ENCODE assay signal across 11 mouse cellular contexts in the genomic region with DNA sequence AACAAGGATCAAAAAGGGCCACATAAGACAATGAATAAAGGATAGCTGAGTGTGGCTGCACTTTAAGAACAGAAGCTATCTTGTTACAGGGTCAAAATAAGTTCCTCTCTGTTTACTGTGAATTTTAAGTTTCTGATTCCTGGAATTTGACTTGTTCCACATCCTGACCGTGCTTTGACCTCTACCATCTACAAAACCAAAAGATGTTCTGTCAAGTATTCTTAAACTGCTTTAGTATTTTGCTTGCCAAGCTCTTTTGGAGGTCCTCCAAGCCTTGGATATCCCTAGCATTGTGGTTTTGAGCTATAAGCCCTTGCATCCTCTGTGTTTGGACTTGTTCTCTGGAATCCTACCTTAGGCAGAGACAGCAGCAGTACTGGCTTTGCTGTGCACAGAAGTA. TPM values are rescaled to one million over a fixed set of nuclear protein-coding genes. Genes with fewer than 3 reads are reported as not detected.
DNase-seq lines count a peak whose midpoint lies in the region; ATAC-seq and TF ChIP-seq lines count a peak whose summit lies in the region.
"Had no signal": no experiment of that assay in that cellular context is flagged by ENCODE, and none has a peak within 500 bp of the region (broad histone marks: within the 10 kb centered on the region; RNA-seq: fewer than 3 reads in every experiment).

No protein-coding gene starts in this region.

- 55% methylated on average over 1 of the region's 1 CpGs for WGBS in liver, postnatal 0 days (ENCODE audit: insufficient replicate concordance)
- WGBS in liver, embryonic 12.5 days (ENCODE audit: insufficient replicate concordance) = 35% methylated on average over 1 of the region's 1 CpGs

- peak; percentile 26 for DNase-seq in adrenal gland, postnatal 10 days
- no peak for DNase-seq in adrenal gland, postnatal 25 days
- DNase-seq in liver, postnatal 0 days = no peak
- peak; percentile 4 to 42 for DNase-seq in heart, postnatal 14 days
- peak; percentile 35 for DNase-seq in lung, postnatal 25 days (ENCODE audit: low spot score)
- no peak for DNase-seq in right cerebral cortex, postnatal 36 days (ENCODE audit: low spot score in 2 of 2)

- no peak overlapping the region for H3K4me2 ChIP-seq in liver, postnatal 0 days (ENCODE audit: low read depth, low read length)
- no peak overlapping the region for H3K4me2 ChIP-seq in liver, embryonic 12.5 days
- H3K4me2 ChIP-seq: limb, embryonic 12.5 days had no signal

- H3K9me3 ChIP-seq in liver, postnatal 0 days (ENCODE audit: low read length) = no peaks in the 10 kb centered on the region
- no peaks in the 10 kb centered on the region for H3K9me3 ChIP-seq in liver, embryonic 12.5 days (replicated peaks)
- H3K9me3 ChIP-seq: limb, embryonic 12.5 days; midbrain, embryonic 10.5 days had no signal

- no peak overlapping the region; the same call in 1 of the 2 replicates for H3K27ac ChIP-seq in liver, postnatal 0 days (ENCODE audit: low read depth)
- H3K27ac ChIP-seq in liver, embryonic 12.5 days = no peak overlapping the region
- H3K27ac ChIP-seq: limb, embryonic 12.5 days; midbrain, embryonic 10.5 days had no signal

- ATAC-seq in liver, postnatal 0 days = peak; percentile 36; the same call in 1 of the 2 replicates
- no peak for ATAC-seq in liver, embryonic 12.5 days
- ATAC-seq in cerebellum, adult (ENCODE audit: insufficient number of reproducible peaks, low FRiP score, low TSS enrichment) = no peak

- no peaks in the 10 kb centered on the region for H3K4me1 ChIP-seq in liver, postnatal 0 days (ENCODE audit: insufficient read depth)
- H3K4me1 ChIP-seq in liver, embryonic 12.5 days = no peaks in the 10 kb centered on the region
- H3K4me1 ChIP-seq: limb, embryonic 12.5 days; midbrain, embryonic 10.5 days had no signal

- peak; percentile 60; the same call in 1 of the 2 replicates for TF ChIP-seq EP300 in liver, postnatal 0 days (IDR thresholded peaks at IDR 0.05; ENCODE audit: low read depth)

- H3K4me3 ChIP-seq in liver, postnatal 0 days (ENCODE audit: low read depth, low read length) = no peak overlapping the region
- H3K4me3 ChIP-seq in liver, embryonic 12.5 days = no peak overlapping the region
- H3K4me3 ChIP-seq: limb, embryonic 12.5 days; midbrain, embryonic 10.5 days had no signal

- H3K9ac ChIP-seq in liver, postnatal 0 days (replicated peaks) = no peak overlapping the region
- no peak overlapping the region for H3K9ac ChIP-seq in liver, embryonic 12.5 days
- H3K9ac ChIP-seq: limb, embryonic 12.5 days had no signal

- no peak for TF ChIP-seq CTCF in liver, postnatal 0 days (IDR thresholded peaks at IDR 0.05; ENCODE audit: low read depth)

- H3K27me3 ChIP-seq in liver, postnatal 0 days (ENCODE audit: insufficient read depth, low read length) = no peaks in the 10 kb centered on the region
- H3K27me3 ChIP-seq in liver, embryonic 12.5 days (replicated peaks) = no peaks in the 10 kb centered on the region
- H3K27me3 ChIP-seq: limb, embryonic 12.5 days had no signal

- intact Hi-C loops in heart, postnatal 14 days (cut with DNase I) = no loop called here

- no peaks in the 10 kb centered on the region for H3K36me3 ChIP-seq in liver, postnatal 0 days (replicated peaks; ENCODE audit: insufficient read depth, low read length)
- H3K36me3 ChIP-seq in liver, embryonic 12.5 days = no peaks in the 10 kb centered on the region
- H3K36me3 ChIP-seq: limb, embryonic 12.5 days; midbrain, embryonic 10.5 days had no signal

RNA-seq across cellular contexts. Expression of a gene that starts 14.5 kb away (rescaled TPM):
- 1 to 10 TPM; 4.5 to 5.4 TPM for total RNA-seq in adrenal gland, postnatal 10 days (2021)
- 2.4 and 3.5 TPM in 2 replicates for total RNA-seq in adrenal gland, postnatal 25 days (2021)
- polyA plus RNA-seq in liver, postnatal 0 days (2015; fragmentation: Nextera tagmentation; extraction: Ambion mirVana) = 0.75 and 0.82 TPM in 2 replicates
- not detected in 2 replicates for polyA plus RNA-seq in liver, embryonic 12.5 days (2016; fragmentation: Nextera tagmentation; extraction: Ambion mirVana)
- total RNA-seq in heart, postnatal 14 days (2021) = under 1 TPM; 0.67 to 0.68 TPM
- polyA plus RNA-seq: C2C12; limb, embryonic 12.5 days; midbrain, embryonic 10.5 days had no signal

RNA-seq across cellular contexts. Expression of a gene that starts 39.2 kb away (rescaled TPM):
- total RNA-seq in adrenal gland, postnatal 10 days (2021) = 10 to 100 TPM; 14.2 to 19.5 TPM
- 10.5 and 16.2 TPM in 2 replicates for total RNA-seq in adrenal gland, postnatal 25 days (2021)
- 4.7 and 5.9 TPM in 2 replicates for polyA plus RNA-seq in liver, postnatal 0 days (2015; fragmentation: Nextera tagmentation; extraction: Ambion mirVana)
- polyA plus RNA-seq in liver, embryonic 12.5 days (2016; fragmentation: Nextera tagmentation; extraction: Ambion mirVana) = 3.0 and 3.7 TPM in 2 replicates
- total RNA-seq in heart, postnatal 14 days (2021) = 1 to 10 TPM; 8.3 to 9.0 TPM
- polyA plus RNA-seq: C2C12 had no signal

RNA-seq across cellular contexts. Expression of a gene that starts 46.3 kb away (rescaled TPM):
- total RNA-seq in adrenal gland, postnatal 10 days (2021) = 10 to 100 TPM; 18.7 to 24.2 TPM
- total RNA-seq in adrenal gland, postnatal 25 days (2021) = 12.9 and 15.5 TPM in 2 replicates
- 9.2 and 10.0 TPM in 2 replicates for polyA plus RNA-seq in liver, postnatal 0 days (2015; fragmentation: Nextera tagmentation; extraction: Ambion mirVana)
- polyA plus RNA-seq in liver, embryonic 12.5 days (2016; fragmentation: Nextera tagmentation; extraction: Ambion mirVana) = 10.9 and 11.9 TPM in 2 replicates
- 10 to 100 TPM; 14.6 to 15.7 TPM for total RNA-seq in heart, postnatal 14 days (2021)
- polyA plus RNA-seq: C2C12 had no signal

RNA-seq across cellular contexts. Expression of a gene that starts 55.5 kb away (rescaled TPM):
- 100 to 1,000 TPM; 138 to 148 TPM for total RNA-seq in adrenal gland, postnatal 10 days (2021)
- 210 and 286 TPM in 2 replicates for total RNA-seq in adrenal gland, postnatal 25 days (2021)
- polyA plus RNA-seq in liver, postnatal 0 days (2015; fragmentation: Nextera tagmentation; extraction: Ambion mirVana) = 174 and 198 TPM in 2 replicates
- 48.3 and 53.2 TPM in 2 replicates for polyA plus RNA-seq in liver, embryonic 12.5 days (2016; fragmentation: Nextera tagmentation; extraction: Ambion mirVana)
- 10 to 100 TPM; 18.7 to 23.8 TPM for total RNA-seq in heart, postnatal 14 days (2021)

RNA-seq across cellular contexts. Expression of a gene that starts 56.1 kb away (rescaled TPM):
- total RNA-seq in adrenal gland, postnatal 10 days (2021) = 100 to 1,000 TPM; 280 to 302 TPM
- total RNA-seq in adrenal gland, postnatal 25 days (2021) = 498 and 582 TPM in 2 replicates
- polyA plus RNA-seq in liver, postnatal 0 days (2015; fragmentation: Nextera tagmentation; extraction: Ambion mirVana) = 255 and 270 TPM in 2 replicates
- polyA plus RNA-seq in liver, embryonic 12.5 days (2016; fragmentation: Nextera tagmentation; extraction: Ambion mirVana) = 92.9 and 93.2 TPM in 2 replicates
- total RNA-seq in heart, postnatal 14 days (2021) = 10 to 100 TPM; 62.5 to 63.9 TPM

Comparison
In these comparisons a context has a peak if more than half of its experiments do, and no peak if none do; other contexts are left out.
1. DNase-seq: peak in adrenal gland, postnatal 10 days (single experiment), heart, postnatal 14 days (2 of 2) and lung, postnatal 25 days (single experiment); none in adrenal gland, postnatal 25 days (single experiment), liver, postnatal 0 days (single experiment) and right cerebral cortex, postnatal 36 days (0 of 2).